Mouse (Mus musculus): ENCODE data around the gene Mast1.

DNA sequence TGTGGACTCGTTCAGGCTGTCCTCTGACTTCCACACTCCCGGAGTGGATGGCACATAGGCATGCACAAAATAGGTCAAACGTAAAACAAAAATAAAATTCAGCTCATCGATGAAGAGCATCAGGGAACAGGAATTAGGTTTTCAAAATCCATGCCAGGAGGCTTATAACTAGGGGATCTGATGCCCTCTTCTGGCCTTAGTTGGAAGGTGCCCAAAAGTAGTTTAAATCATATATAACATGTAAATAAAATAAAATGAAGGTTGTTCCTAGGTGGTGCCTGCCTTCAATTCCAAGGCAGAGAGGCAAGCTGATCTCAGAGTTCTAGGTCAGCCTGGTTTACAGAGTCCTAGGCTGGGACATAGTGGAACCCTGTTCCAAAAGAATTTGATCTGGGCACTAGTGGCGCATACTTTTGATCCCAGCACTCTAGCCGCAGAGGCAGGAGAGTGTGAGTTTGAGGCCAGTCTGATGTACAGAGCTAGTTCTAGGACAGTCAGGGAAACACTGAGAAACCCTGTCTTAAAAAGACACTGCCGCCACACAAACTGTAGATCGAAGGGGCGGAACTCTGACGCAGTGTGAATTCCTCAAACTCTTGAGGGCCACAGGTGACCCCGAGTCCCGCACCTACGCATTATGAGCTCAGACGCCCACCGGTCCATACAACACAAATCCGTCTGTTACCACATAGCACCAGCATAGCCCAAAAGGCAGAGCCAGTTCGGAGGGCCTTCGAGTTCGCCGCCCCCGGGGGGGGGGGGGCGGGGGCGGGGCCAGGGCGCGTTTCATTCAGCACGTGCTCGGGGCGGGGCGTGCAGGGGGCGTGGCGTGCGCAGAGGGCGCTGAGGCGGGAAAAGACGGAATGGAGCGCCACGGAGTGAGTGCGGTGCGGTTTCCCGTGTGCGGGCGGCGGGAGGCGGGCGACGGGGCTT lies 65.5 kb downstream of the Mast1 start, which contains the start of gene Syce2:
- TF ChIP-seq CTCF (IDR thresholded peaks at IDR 0.05; ENCODE audit: low read depth, low read length) (no peak), POLR2AphosphoS5 (IDR thresholded peaks at IDR 0.05; ENCODE audit: insufficient replicate concordance, low read depth, low read length) (no peak; the same call in 1 of the 2 replicates), GATA1 (IDR thresholded peaks at IDR 0.05; ENCODE audit: borderline replicate concordance, low read length) (no peak), TAL1 (conservative IDR thresholded peaks at IDR 0.05; ENCODE audit: low read depth, low read length) (no peak), GATA2 (IDR thresholded peaks at IDR 0.05; ENCODE audit: borderline replicate concordance, low read depth, low read length) (no peak)

Data from G1E (cell line).